Mouse (Mus musculus): ENCODE results near the gene Elf2. TPM values are rescaled to one million over a fixed set of nuclear protein-coding genes. Genes with fewer than 3 reads are reported as not detected.
"Not testable (repeated sequence)": the region's sequence is repeated elsewhere in the genome, so short reads cannot be mapped to it uniquely, and the experiment has no call there.

The Elf2 gene
- polyA plus RNA-seq, 1 experiment: 62.9 TPM

DNA sequence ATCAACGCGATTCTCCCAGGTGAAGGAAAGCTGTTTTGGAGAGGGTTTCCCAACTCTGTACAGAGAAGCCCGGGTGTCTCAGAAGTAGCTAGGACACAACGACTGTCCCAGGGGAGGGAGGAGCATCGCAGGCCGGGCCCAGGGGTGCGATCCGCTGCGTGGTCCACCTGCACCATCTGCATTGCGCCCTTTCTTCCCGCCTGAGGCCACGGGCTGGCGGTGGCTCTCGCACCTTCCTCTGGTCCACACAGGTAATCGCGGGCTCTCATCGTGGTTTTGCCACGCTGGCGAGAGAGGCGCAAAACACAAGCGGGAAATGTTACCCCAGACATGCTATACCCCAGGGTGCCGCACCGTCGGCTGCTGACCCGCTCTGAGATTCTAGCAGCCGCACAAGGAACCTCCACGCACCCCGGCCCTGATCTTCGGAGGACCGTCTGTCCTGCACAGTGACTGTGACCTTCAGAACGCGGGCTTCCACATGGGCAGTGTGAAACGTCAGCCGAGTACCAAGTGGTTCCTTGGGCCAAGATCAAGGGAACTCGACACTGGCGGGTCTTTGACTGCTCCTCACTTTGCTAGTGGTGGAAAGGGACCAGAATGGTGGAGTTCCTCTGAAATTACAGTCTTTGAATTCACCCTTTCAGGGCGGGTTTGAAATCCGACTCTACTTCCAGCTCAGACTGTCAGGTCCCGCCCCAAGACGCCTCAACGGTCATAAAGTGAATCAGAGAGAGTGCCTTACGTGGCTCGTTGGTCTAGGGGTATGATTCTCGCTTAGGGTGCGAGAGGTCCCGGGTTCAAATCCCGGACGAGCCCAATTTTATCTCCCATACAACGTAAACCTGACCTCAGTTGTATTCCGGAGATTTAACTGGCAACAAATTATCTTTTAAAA lies 18.4 kb upstream of the Elf2 start:
- peak; percentile 70 for DNase-seq (ENCODE audit: low read depth)
- TF ChIP-seq POLR2A (IDR thresholded peaks at IDR 0.05; ENCODE audit: borderline replicate concordance, extremely low read depth, insufficient read depth, insufficient read length, poor library complexity, severe bottlenecking): no peak
- no peak for TF ChIP-seq CTCF (IDR thresholded peaks at IDR 0.05; ENCODE audit: borderline replicate concordance, extremely low read depth, insufficient read depth, insufficient read length)

DNA sequence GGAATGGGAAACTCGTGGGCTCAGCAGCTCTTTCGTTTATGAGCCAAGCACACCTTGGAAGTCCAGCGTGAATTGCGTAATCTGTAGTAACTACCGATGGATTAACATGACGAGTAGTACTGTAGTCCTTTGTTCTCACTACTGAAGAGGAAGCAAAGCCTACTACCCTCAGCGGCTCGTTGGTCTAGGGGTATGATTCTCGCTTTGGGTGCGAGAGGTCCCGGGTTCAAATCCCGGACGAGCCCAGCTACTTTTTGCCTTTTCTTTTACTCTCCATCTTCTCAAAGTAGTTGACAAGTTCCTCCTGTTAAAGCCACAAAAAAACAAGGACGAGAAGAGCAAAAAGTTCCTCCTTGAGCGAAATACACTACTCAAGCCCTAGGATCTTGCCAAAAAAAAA lies 17.7 kb upstream of the Elf2 start:
- peak; percentile 55 for DNase-seq (ENCODE audit: low read depth)
- TF ChIP-seq POLR2A (IDR thresholded peaks at IDR 0.05; ENCODE audit: borderline replicate concordance, extremely low read depth, insufficient read depth, insufficient read length, poor library complexity, severe bottlenecking) (no peak), CTCF (IDR thresholded peaks at IDR 0.05; ENCODE audit: borderline replicate concordance, extremely low read depth, insufficient read depth, insufficient read length) (no peak)

DNA sequence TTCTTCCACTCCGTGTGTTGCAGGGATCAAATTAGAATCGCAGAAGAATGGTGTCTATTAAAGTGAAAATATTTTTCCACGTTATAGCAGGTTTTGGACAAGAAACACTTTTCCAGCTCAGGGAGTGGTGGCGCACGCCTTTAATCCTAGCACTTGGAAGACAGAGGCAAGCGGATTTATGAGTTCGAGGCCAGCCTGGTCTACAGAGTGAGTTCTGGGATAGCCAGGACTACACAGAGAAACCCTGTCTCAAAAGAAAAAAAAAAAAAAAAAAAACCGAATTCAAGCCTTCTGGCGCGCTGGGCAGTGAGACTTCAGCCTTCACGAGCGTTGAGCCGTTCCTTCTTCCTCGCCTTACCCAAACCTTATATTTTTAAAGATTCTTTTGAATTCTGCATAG lies 17.2 kb upstream of the Elf2 start:
- DNase-seq (ENCODE audit: low read depth): peak; percentile 6
- TF ChIP-seq CTCF (IDR thresholded peaks at IDR 0.05; ENCODE audit: borderline replicate concordance, extremely low read depth, insufficient read depth, insufficient read length) (no peak), POLR2A (IDR thresholded peaks at IDR 0.05; ENCODE audit: borderline replicate concordance, extremely low read depth, insufficient read depth, insufficient read length, poor library complexity, severe bottlenecking) (no peak)

DNA sequence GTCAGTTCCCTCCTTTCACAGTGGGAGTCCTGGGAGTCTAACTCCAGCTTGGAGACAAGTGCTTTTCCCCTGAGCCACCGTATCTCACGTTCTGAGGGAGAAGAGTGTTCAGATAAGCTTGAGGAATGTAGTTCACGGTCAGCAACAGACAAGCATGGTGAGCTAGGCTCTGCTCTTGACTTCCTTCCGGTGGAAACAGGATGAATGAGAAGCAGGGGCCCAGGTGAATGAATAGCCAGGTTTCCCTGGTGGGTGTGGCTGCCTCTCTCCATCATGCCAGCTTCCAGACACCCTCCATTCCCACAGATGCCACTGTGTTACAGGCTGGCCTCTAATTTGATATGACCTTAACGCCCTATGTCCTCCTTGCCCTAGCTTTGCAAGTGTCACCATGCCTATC lies 16.6 kb upstream of the Elf2 start:
- no peak for DNase-seq (ENCODE audit: low read depth)
- TF ChIP-seq POLR2A (IDR thresholded peaks at IDR 0.05; ENCODE audit: borderline replicate concordance, extremely low read depth, insufficient read depth, insufficient read length, poor library complexity, severe bottlenecking): no peak
- no peak for TF ChIP-seq CTCF (IDR thresholded peaks at IDR 0.05; ENCODE audit: borderline replicate concordance, extremely low read depth, insufficient read depth, insufficient read length)

DNA sequence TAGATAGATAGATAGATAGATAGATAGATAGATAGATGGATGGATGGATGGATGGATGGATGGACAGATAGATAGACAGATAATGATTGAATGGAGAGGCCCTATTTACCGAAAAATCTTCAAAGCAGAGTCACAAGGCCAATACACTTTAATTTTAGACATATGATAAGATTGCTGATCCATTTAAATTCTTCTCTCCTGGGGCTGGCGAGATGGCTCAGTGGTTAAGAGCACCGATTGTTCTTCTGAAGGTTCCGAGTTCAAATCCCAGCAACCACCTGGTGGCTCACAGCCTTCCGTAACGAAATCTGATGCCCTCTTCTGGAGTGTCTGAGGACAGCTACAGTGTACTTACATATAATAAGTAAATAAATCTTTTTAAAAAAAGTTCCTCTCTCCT lies 14.5 kb upstream of the Elf2 start:
- DNase-seq (ENCODE audit: low read depth): not testable (repeated sequence)

DNA sequence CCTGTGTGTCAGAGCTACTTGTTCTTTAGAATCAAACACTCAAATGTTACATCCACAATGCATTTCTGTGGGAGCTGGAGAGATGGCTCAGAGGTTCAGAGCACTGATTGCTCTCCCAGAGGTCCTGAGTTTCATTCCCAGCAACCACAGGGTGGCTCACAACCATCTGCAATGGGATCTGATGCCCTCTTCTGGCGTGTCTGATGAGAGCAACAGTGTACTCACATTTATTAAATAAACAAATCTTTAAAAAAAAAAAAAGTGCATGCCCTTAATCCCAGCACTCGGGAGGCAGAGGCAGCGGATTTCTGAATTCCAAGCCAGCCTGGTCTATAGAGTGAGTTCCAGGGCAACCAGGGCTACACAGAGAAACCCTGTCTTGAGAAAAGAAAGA lies 13.6 kb upstream of the Elf2 start:
- DNase-seq (ENCODE audit: low read depth): no peak
- no peak for TF ChIP-seq POLR2A (IDR thresholded peaks at IDR 0.05; ENCODE audit: borderline replicate concordance, extremely low read depth, insufficient read depth, insufficient read length, poor library complexity, severe bottlenecking)
- no peak for TF ChIP-seq CTCF (IDR thresholded peaks at IDR 0.05; ENCODE audit: borderline replicate concordance, extremely low read depth, insufficient read depth, insufficient read length)

DNA sequence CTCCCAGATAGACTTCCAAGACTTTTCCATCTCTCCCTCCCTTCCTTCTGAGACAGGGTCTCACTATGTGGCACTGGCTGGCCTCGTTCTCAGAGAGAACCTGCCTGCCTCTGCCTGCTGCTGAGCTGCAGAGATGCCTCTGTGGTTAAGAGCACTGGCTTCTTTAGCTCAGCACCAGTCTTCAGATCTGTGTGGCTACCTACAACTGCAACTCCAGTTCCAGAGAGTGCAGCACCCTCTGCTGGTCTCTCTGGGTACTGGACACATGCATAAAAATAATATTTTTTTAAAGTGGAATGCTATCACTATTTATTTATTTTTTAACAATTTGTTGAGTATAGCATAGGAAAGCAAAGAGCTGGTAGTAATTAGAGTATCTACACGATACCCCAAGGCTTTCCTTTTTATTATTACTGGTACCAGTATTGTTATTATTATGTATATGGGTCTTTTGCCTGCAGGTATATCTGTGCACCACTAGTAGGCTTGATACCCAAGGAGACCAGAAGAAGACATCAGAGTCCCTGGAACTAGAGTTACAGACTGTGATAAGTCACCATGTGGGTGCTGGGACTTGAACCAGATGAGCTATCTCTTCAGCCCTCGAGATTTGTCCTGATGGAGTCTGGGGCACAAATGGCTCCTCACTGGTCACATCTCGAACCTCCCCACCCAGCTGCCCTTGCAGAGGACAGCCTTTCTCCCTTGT lies 13.0 kb upstream of the Elf2 start:
- DNase-seq (ENCODE audit: low read depth): peak; percentile 53
- TF ChIP-seq POLR2A (IDR thresholded peaks at IDR 0.05; ENCODE audit: borderline replicate concordance, extremely low read depth, insufficient read depth, insufficient read length, poor library complexity, severe bottlenecking): no peak
- peak; percentile 58; the same call in 1 of the 2 replicates for TF ChIP-seq CTCF (IDR thresholded peaks at IDR 0.05; ENCODE audit: borderline replicate concordance, extremely low read depth, insufficient read depth, insufficient read length)

DNA sequence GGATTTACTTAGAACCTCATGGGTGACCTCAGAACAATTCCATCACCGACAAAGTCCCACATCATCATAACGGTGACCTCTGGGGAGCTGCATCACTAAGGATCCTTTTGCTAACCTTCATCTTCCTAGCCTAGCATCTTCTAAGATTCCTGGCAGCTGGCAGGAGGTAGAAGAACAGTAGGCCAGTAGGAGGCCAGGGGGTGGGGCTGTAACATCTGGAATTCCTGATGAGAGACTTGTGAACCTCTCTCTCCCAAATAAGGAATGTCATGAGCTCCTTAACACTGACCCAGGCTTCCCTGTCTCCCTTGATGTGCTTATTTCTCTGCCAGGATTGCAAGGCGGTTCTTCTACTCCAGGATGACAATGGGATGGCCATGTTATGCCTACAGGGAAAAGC lies 10.3 kb upstream of the Elf2 start:
- DNase-seq (ENCODE audit: low read depth): no peak
- TF ChIP-seq CTCF (IDR thresholded peaks at IDR 0.05; ENCODE audit: borderline replicate concordance, extremely low read depth, insufficient read depth, insufficient read length) (no peak), POLR2A (IDR thresholded peaks at IDR 0.05; ENCODE audit: borderline replicate concordance, extremely low read depth, insufficient read depth, insufficient read length, poor library complexity, severe bottlenecking) (no peak)

DNA sequence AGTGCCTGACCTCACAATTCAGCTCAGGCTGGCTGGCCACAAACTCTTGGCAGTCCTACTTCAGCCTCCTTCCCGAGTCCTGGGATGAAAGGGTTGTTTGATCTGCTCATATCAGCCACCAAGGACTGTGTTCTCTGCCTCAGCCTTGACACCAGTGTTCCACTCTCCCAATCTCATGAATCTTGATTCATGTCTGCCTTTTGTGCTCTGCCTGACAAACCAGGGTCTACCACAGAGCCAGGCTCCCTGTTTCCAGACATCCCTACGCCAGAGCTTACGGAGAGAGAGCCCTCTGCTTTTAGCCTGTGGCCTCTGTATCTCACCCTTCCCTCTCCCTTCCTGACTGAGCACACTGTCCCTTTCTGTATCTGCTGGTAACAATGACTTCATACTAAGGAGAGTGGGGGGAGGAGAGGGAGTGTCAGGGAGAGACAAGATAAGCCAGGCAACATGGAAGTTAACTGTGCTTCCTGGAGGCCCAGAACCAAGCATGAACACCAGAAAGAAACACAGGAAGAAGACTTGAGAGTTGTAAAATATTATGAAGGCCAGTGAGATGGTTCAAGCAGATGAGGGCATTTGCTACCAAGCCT lies 8.3 kb upstream of the Elf2 start:
- DNase-seq (ENCODE audit: low read depth): no peak
- TF ChIP-seq POLR2A (IDR thresholded peaks at IDR 0.05; ENCODE audit: borderline replicate concordance, extremely low read depth, insufficient read depth, insufficient read length, poor library complexity, severe bottlenecking) (no peak), CTCF (IDR thresholded peaks at IDR 0.05; ENCODE audit: borderline replicate concordance, extremely low read depth, insufficient read depth, insufficient read length) (no peak)

DNA sequence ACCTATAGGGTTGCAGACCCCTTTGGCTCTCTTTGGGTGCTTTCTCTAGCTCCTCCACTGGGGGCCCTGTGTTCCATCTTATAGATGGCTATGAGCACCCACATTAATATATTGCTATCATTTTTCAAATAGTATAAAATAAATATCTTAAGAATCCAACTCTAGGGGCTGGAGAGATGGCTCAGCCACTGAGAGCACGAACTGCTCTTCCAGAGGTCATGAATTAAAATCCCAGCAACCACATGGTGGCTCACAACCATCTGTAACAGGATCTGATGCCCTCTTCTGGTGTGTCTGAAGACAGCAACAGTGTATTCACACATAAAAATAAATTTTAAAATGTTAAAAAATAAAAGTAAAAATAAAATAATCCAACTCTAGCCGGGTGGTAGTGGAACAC lies 4.6 kb upstream of the Elf2 start:
- DNase-seq (ENCODE audit: low read depth): not testable (repeated sequence)

DNA sequence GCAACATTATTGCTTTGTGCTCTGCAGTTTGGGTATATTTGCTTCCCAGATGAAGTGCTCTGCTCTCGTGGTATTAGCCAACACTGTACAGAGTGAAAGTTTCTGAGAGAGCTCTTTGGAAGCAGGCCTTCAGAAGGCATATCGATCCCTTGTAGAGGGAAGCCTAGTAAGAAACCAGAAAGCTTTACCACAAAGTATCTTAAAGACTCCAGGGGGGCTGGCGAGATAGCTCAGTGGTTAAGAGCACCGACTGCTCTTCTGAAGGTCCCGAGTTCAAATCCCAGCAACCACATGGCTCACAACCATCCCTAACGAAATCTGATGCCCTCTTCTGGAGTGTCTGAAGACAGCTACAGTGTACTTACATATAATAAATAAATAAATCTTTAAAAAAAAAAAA lies 3.7 kb upstream of the Elf2 start:
- not testable (repeated sequence) for DNase-seq (ENCODE audit: low read depth)

DNA sequence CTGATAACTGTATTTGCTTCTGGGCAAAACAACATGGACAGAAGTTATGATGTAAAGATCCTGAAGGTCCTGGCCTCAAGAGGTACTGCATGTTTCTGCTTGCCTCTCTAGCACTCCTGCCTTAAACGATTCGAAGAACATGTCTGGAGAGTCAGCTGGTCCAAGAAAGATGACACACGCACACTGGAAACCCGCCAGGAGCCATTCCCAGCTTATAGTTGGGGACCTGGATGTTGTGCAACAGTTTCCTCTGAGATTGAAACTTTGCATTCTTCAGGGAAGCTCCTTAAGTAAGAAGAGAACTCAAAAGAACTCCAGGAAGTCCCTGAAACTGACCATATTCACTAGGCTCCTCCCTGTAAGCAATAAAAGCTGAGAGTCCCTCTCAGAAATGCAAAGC lies 2.8 kb upstream of the Elf2 start:
- TF ChIP-seq CTCF (IDR thresholded peaks at IDR 0.05; ENCODE audit: borderline replicate concordance, extremely low read depth, insufficient read depth, insufficient read length): no peak
- TF ChIP-seq POLR2A (IDR thresholded peaks at IDR 0.05; ENCODE audit: borderline replicate concordance, extremely low read depth, insufficient read depth, insufficient read length, poor library complexity, severe bottlenecking): no peak
- no peak for DNase-seq (ENCODE audit: low read depth)
